Mouse (Mus musculus): ENCODE results near the gene Tgtp2.
"Not testable (repeated sequence)": the region's sequence is repeated elsewhere in the genome, so short reads cannot be mapped to it uniquely, and the experiment has no call there.

The Tgtp2 gene

DNA sequence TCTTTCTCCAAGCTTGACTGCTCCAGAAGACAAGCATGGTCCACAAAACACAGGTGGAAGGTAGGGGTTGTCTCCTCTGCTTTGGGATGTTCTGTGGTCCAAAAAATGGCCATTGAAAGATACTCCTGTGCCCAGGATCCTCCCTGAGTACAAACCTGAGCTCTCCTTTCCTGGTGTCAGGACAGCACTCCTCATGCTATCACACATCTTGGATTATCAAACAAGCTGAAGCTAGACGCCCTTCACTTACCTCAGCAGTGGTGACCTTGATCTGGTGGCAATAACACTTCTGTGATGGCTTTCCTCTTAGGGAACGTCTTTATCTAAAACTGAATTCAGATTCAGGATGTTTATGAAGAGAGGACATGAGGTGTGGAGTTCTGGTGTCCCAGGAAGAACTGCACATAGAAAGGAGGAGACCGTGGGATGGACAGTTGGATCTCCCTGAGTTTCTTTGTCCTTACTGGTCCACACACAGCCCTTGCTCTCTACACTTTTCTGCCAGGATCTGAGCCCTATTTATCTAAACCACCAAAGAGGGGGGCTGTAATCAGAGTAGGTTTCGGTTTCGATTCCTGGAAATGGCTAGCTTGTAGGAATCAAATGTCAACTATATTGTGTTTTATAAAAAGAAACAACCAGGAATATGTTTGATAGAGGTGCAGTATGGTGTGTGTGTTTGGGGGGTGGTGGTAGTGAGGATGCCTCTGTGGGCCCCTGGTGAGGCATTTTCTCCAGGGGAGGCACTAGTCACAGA is at the start of gene Tgtp2:
Gene Tgtp2, minus strand, starts transcription at position 494 of the 757 bp plus-strand sequence.
- in situ Hi-C loops (cut with MboI; ENCODE audit: unreplicated experiment in 2 of 2) = not testable (repeated sequence)

DNA sequence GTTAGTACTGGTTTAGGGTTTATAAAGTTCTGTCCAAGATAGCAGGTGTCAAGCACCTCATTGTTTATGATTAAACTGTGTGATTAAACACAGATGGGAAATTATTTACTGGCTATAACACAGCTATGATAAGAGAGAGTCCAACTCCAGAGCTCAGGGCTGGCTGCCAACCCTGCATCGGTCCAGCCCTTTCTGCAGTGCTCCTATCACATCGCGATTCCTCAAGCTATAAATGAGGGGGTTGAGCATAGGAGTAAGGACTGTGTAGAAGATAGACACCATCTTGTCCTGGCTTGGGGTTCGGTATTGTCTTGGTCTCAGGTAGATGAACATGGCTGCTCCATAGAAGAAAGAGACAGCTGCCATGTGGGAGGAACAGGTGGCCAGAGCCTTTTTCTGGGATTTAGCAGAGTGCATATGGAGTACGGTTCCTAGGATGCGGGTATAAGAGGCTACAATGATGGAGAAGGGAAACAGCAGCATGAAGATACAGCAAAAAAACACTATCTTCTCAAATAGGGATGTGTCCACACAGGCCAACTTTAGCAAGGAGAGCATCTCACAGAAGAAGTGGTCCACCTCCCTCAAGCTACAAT is 48.7 kb upstream of the Tgtp2 start:
- in situ Hi-C loops (cut with MboI; ENCODE audit: unreplicated experiment in 2 of 2) = loop anchor here in 1 of 2 experiments (5.0 kb wide), 1 partner anchor 150 kb away; no protein-coding TSS in a partner anchor

GRCm38 (mm10) chr11:49111000-49111399 is 47.0 kb upstream of the Tgtp2 start:
- in situ Hi-C loops (cut with MboI; ENCODE audit: unreplicated experiment in 2 of 2) = loop anchor here in 1 of 2 experiments (5.0 kb wide), 1 partner anchor 151 kb away; no protein-coding TSS in a partner anchor

DNA sequence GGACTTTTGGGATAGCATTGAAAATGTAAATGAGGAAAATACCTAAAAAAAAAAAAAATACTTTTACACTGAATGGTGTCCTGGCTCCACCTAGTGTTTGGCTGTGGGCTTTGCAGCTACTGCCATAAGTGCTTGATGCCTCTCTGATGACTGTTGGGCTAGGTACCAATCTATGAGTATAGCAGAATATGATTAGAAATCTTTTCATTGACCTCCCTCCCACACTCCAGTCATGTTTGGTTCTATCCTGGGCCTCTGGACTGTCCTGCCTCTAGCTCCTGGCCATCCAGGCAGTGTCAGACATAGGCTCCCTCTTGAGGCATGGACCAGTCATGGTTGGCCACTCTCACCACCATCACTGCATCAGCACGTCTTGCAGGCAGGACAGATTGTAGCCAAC is 44.8 kb upstream of the Tgtp2 start:
- in situ Hi-C loops (cut with MboI; ENCODE audit: unreplicated experiment in 2 of 2) = loop anchor here (5.0 kb wide), 2 partner anchors 322 to 337 kb away; no protein-coding TSS in a partner anchor

DNA sequence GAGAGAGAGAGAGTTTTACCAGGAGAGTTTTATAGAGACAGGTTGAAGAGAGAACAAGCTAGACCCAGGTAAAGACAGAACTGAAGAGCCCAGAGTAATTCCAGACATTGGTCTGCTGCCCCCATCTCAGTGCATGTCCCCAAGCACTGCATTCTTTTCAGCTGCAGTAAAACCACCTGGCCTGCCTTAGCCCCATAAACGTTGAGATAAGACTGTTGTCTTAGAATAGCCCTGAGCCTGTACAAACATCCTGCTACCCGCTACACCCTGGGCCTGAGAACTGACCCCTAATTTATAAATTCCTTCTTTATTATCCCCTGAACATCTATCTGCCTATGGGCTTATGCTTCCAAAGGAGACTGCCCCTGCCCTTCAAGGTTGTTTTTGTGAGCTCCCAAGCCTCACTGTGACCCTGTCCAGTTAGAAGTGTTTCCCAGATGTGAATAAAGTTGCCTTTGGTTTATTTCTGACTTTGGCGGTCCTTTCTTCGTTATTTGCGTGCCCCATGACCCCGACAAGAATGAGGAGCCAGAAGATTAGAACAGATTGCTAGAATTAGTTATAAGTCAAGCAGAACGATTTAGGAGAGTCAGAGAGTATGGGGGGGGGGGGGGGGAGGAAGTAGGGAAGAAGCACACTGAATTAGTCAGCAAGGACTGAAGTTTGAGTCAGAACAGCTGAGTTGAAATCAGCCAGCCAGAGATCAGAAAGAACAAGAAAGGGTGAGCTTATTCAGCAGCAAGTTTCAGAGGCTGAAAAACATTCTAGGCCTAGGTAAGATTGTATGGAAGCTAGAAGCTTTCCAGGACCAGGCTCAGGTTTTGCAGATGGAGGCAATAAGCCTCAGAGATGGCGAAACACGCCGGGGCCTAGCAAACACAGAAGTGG is 43.9 kb upstream of the Tgtp2 start:
- in situ Hi-C loops (cut with MboI; ENCODE audit: unreplicated experiment in 2 of 2) = loop anchor here (5.0 kb wide), 2 partner anchors 321 to 336 kb away; no protein-coding TSS in a partner anchor

DNA sequence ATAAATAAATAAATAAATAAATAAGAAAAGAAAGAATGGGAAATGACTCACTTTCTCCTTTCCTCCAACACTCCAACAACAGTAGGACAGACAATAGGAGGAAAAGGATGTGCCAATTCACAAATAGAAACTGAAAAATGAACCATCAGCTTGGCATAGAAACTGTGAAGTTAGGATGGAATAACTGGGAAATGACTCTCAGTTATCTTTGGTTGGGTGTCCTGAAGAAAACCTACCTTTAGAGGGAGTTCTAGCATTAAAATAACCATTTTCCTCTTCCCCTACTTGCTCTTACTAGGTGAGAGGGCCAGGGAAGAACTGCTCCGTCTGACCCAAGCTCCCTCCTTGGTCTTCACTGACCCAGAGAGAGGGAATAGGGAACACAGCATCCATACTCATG is 41.7 kb upstream of the Tgtp2 start:
- in situ Hi-C loops (cut with MboI; ENCODE audit: unreplicated experiment in 2 of 2) = loop anchor here (5.0 kb wide), 2 partner anchors 318 to 333 kb away; no protein-coding TSS in a partner anchor

GRCm38 (mm10) chr11:49103047-49103693 is 39.2 kb upstream of the Tgtp2 start:
- in situ Hi-C loops (cut with MboI; ENCODE audit: unreplicated experiment in 2 of 2) = no loop called here

GRCm38 (mm10) chr11:49101500-49101899 is 37.5 kb upstream of the Tgtp2 start:
- in situ Hi-C loops (cut with MboI; ENCODE audit: unreplicated experiment in 2 of 2) = no loop called here

DNA sequence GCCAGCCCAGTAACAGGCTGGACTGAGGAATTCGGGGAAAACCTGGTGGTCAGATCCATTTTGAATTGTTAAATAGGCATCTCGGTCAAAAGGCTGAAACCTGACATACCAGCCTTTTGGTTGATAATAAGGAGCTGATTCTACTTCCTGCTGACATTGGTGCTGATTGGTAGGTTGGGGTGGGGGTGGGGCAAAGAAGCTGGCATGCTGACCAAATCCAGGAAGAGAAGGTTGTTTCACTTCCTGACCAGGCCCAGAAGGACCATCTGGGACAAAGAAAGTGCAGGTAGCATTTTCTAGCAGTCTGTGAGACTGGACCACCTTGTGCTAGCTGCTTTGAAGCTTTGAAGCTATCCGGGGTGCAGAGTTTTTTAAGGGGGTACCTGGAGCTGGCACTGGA is 36.4 kb upstream of the Tgtp2 start:
- in situ Hi-C loops (cut with MboI; ENCODE audit: unreplicated experiment in 2 of 2) = no loop called here

DNA sequence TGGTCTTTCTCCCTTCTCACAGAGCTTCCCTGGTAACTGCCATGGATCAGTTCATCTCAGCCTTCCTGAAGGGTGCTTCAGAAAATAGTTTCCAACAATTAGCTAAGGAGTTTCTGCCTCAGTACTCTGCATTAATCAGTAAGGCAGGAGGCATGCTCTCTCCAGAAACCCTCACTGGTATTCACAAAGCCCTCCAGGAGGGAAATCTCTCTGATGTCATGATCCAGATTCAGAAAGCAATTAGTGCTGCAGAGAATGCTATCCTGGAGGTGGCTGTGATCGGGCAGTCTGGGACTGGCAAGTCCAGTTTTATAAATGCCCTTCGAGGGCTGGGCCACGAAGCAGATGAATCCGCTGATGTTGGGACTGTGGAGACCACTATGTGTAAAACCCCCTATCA is 31.4 kb upstream of the Tgtp2 start:
- in situ Hi-C loops (cut with MboI; ENCODE audit: unreplicated experiment in 2 of 2) = loop anchor here (5.0 to 25.0 kb wide), 2 partner anchors 108 to 223 kb away; partner anchors contain the start of genes Irgm1 (in 2 of the 2), 9930111J21Rik1 (in 1 of the 2), Gm12185 (in 1 of the 2) and Olfr56 (in 1 of the 2)

DNA sequence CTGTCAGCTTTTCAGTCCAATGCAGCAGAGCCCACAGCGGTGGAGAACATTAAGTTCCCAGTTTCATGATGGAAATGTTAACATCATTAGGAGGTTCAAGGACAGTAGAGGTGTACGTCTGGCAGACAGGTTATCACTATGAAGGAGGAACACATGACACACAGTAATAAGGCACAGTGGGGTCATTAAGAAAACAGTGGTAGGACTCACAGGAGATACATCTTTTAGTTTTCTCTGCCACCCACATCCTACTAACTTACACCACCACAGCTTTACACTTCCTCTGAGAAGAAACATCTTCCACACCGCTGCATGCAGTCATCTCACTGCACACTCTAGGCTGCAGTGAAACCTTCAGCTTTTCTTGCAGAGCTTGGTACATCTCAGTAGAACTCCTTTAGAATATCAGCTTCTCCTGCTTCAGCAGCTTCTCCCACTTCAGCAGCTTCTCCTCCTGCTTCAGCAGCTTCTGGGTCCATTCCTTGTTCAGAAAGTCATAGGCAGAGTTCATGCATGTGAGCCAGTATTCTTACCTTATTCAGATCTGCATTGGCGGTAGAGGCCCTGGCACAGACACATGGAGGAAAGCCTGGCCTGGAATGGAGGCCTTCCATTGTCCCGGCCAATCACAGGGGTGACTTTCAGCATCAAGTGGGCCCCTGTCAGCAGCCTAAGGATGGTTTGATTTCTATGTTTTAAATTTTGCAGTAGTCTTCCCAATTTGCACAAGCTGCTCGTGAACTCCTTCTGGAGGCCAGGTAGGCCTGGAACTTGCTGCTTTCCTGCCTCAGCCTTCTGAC is 30.1 kb upstream of the Tgtp2 start:
- in situ Hi-C loops (cut with MboI; ENCODE audit: unreplicated experiment in 2 of 2) = loop anchor here in 1 of 2 experiments (25.0 kb wide), 1 partner anchor 107 kb away; the partner anchor contains the start of genes 9930111J21Rik1, Gm12185, Olfr56 and Tgtp1

DNA sequence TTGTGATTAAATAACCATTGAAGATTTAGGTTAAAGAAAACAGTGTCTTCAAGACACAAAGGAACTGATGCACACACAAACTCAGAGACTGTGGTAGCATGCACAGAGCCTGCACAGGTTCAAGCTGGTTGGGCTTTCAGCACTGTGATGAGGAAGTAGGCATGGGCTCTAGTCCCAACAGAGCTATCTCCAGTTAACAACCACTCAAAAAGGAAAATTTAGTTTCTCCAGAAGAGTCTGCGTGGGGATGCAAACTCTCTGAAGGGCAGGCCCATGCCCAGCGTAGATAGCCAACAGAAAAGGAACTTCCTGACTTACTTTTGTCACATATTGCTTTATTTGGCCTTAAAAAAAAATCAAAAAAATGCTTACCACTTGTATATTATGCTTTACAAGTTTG is 28.8 kb upstream of the Tgtp2 start:
- in situ Hi-C loops (cut with MboI; ENCODE audit: unreplicated experiment in 2 of 2) = loop anchor here in 1 of 2 experiments (25.0 kb wide), 1 partner anchor 105 kb away; the partner anchor contains the start of genes 9930111J21Rik1, Gm12185, Olfr56 and Tgtp1

DNA sequence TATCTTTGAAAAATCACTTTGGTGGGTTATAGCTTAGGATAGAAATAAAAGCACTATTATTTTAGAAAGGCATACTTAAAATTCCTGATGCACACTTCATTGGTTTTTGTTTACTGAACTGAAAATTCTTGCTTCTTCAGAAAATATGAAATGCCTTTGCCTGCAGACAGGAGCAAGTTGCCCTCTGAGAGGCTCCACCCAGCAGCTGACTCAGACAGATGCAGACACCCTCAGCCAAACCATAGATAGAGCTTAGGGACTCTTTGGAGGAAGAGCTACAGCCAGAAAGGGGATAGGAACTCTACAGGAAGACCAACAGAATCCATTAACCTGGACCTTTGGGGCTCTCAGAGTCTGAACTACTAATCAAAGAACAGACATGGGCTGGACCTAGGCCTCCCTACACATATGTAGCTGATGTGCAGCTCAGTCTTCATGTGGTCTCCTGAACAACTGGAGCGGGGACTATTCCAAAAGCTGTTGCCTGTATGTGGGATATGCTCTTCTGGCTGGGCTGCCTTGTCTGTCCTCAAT is 28.1 kb upstream of the Tgtp2 start:
- in situ Hi-C loops (cut with MboI; ENCODE audit: unreplicated experiment in 2 of 2) = loop anchor here in 1 of 2 experiments (25.0 kb wide), 1 partner anchor 105 kb away; the partner anchor contains the start of genes 9930111J21Rik1, Gm12185, Olfr56 and Tgtp1

DNA sequence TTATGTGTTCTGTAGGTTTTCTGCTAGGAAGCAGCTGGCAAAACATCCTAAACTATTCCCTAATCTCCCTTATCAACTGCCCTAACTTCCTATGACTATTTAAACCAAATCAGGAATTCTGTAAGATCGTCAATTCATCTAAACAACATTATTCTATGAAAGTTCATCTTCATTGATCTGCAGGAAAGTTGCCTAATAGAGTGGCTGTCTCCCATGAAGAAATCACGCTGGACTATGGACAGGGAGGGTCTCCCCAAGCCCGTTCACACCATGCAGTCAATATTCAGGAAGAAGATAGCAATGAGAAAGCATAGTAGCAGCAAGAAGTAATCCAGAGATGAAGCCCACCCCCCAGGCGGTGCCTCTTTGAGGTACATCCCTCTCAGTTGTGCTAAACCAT is 27.2 kb upstream of the Tgtp2 start:
- in situ Hi-C loops (cut with MboI; ENCODE audit: unreplicated experiment in 2 of 2) = loop anchor here in 1 of 2 experiments (25.0 kb wide), 1 partner anchor 104 kb away; the partner anchor contains the start of genes 9930111J21Rik1, Gm12185, Olfr56 and Tgtp1

- in situ Hi-C loops (cut with MboI; ENCODE audit: unreplicated experiment in 2 of 2) = loop anchor here in 1 of 2 experiments (25.0 kb wide), 1 partner anchor 103 kb away; the partner anchor contains the start of genes 9930111J21Rik1, Gm12185, Olfr56 and Tgtp1
Observed at GRCm38 (mm10) chr11:49090551-49090950, 26.5 kb upstream of the Tgtp2 start.

DNA sequence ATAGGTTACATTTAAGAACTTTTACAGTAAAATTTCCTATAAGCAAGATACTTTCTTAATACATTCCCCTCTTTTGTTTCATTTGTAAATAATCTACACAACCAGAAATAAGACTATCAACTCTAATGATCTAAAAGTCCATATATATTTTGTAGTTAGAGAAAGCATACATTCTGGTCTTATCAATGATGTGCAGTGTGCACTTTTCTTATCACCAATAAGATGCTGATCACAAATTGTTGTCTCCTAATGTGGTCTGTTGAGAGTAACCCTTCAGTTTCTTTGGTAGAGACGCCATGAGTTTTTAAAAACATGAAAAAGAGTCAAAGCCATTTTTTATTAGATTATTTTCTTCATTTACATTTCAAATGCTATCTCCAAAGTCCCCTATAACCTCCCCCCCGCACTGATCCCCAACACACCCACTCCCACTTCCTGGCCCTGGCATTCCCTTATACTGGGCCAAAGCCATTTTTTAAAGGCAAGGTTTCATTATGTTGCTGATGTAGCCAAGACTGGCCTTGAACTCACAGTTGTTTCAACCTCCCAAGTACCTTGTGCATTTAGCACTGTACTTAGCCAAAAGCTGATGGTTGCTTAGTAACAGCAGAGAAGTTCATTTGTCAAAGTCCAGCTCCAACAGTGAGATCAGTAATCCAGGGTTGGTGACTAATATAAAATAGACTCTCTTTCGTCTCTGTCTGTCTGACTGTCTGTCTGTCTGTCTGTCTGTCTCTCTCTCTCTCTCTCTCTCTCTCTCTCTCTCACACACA is 25.9 kb upstream of the Tgtp2 start:
- in situ Hi-C loops (cut with MboI; ENCODE audit: unreplicated experiment in 2 of 2) = loop anchor here (10.0 to 25.0 kb wide), 3 partner anchors 95 to 155 kb away; partner anchors contain the start of genes Gm12185 (in 2 of the 2), Tgtp1 (in 2 of the 2), 9930111J21Rik1 (in 1 of the 2) and Mgat1 (in 1 of the 2)

DNA sequence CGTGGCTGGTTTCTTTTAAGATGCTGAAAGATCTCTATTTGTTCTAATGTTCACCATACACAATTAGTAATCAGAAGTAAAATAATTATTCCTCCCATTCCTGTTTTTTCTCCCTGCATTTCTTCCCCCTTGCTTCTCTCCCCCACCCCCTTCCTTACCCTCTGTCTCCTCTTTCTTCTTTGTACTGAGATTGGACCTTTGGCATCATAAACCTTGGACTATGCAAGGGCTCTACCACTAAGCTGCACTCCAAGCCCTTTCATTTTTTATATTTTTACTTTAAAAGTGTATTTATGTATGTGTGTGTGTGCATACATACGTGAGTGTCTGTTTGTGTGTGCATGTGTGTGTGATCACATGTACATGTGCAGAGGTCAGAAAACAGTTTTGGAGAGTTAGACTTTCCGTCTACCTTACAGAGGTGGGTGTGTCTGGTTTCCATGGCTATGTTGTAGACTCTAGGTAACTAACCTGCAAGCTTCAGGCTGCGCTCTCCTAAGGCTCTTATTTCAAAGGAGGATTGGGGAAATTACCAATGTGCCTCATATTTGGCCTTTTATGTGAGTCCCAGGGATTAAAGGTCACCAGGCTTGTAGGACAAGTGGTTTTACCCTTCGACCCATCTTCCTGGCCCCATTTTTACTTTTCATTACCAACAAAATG is 25.1 kb upstream of the Tgtp2 start:
- in situ Hi-C loops (cut with MboI; ENCODE audit: unreplicated experiment in 2 of 2) = loop anchor here (10.0 to 25.0 kb wide), 3 partner anchors 94 to 156 kb away; partner anchors contain the start of genes Gm12185 (in 2 of the 2), Tgtp1 (in 2 of the 2), 9930111J21Rik1 (in 1 of the 2) and Mgat1 (in 1 of the 2)

Data from v-Abl transformed pro-B cells (cell line).